Mouse (Mus musculus): ENCODE measurements at regions not wholly inside any gene's neighbourhood (a gene's known extent, or its start where the extent isn't known, plus 50 kb on each side); places are given as distances from the start of the nearest gene placed in this dataset.

DNA sequence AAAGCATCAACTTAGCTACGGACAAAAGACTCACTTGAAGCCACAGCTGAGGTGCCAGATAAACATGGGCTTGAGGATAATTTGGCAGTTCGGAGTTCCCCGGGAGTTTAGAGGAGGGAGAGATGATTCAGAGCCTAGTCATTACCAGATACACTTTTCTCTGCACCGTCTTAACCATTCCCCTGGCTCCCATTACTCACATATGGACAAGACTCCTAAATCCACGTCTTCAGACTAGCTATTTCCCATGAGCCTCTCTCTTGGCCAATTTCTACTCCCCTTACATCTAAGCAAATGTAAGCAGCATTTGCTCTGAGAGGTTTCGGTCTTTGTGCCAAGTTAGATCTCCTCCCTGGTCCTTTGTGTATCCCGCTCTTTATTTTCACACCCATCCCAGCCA lies 100.4 kb upstream of the Olfm4 start:
- H3K36me3 ChIP-seq, result no peaks in the 10 kb centered on the region
- ATAC-seq (ENCODE audit: insufficient read depth, low FRiP score, low read depth), result no peak
- H3K4me3 ChIP-seq (replicated peaks), result no peak overlapping the region
- no peaks in the 10 kb centered on the region for H3K4me1 ChIP-seq
- no peak overlapping the region for H3K27ac ChIP-seq
- no peaks in the 10 kb centered on the region for H3K9me3 ChIP-seq
- no peak overlapping the region for H3K4me2 ChIP-seq
- 62% methylated on average over 7 of the region's 7 CpGs for WGBS
- H3K9ac ChIP-seq, result no peak overlapping the region
- no peaks in the 10 kb centered on the region for H3K27me3 ChIP-seq (replicated peaks)

DNA sequence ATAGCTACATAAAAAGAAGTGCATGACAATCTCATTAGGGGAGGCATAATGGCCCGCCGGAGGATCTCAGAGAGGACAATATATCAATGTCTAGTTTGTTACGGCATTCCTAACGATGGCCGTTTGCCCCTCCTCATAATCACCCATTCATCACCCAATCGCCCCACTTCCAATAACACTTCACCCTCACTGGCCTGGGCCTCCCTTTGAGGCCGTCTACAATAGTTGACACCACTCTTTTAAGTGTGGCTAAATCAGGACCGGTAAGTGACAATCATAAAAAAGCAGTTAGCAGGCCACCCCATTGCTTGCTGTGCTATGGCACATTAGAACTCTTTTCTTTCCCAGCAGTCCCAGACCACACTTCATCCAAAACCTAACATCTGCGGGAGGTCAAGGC lies 102.2 kb upstream of the Olfm4 start:
- WGBS, result 23% methylated on average over 9 of the region's 9 CpGs
- H3K27me3 ChIP-seq (replicated peaks), result no peaks in the 10 kb centered on the region
- no peaks in the 10 kb centered on the region for H3K36me3 ChIP-seq
- no peak overlapping the region for H3K4me3 ChIP-seq (replicated peaks)
- H3K4me2 ChIP-seq, result no peak overlapping the region
- H3K9me3 ChIP-seq, result no peaks in the 10 kb centered on the region
- no peak overlapping the region for H3K27ac ChIP-seq
- no peak for ATAC-seq (ENCODE audit: insufficient read depth, low FRiP score, low read depth)
- no peak overlapping the region for H3K9ac ChIP-seq
- H3K4me1 ChIP-seq, result no peaks in the 10 kb centered on the region

DNA sequence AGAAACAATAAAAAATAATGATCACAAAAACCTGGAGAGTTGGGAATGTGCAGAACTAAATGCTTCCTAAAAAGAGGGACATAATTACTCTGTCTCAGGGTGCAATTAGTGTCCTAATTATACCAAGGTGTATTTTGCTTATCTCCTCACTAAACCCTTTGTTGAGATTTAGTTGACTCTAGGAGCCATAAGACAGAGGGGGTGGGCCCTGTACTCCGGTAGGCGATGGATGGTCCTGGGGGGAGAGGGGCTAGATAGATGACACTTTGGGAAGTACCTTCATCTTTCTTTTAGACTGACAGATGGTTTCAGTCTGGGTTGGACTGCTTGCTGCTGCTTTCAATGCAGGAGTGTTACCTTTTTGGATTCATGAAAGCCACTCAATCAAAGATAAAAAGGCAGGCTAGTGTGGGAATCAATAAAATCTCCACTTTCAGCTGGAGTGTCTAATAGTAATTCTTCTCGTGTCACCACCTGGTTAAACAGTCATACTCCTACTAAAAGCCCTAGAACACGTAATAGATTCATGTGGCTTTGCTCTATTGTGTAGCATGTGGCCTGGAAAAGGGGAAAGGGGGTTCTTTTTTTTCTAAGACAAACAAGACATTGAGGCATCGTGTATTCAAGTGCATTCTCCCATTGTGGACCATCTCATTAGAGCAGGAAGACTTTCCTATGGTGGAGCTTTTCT lies 103.7 kb upstream of the Olfm4 start:
- H3K9ac ChIP-seq, result no peak overlapping the region
- WGBS, result 30% methylated on average over 5 of the region's 5 CpGs
- H3K9me3 ChIP-seq, result no peaks in the 10 kb centered on the region
- H3K4me3 ChIP-seq (replicated peaks), result no peak overlapping the region
- no peaks in the 10 kb centered on the region for H3K27me3 ChIP-seq (replicated peaks)
- no peak overlapping the region for H3K4me2 ChIP-seq
- H3K27ac ChIP-seq, result no peak overlapping the region
- H3K4me1 ChIP-seq, result no peaks in the 10 kb centered on the region
- H3K36me3 ChIP-seq, result no peaks in the 10 kb centered on the region
- no peak for ATAC-seq (ENCODE audit: insufficient read depth, low FRiP score, low read depth)

DNA sequence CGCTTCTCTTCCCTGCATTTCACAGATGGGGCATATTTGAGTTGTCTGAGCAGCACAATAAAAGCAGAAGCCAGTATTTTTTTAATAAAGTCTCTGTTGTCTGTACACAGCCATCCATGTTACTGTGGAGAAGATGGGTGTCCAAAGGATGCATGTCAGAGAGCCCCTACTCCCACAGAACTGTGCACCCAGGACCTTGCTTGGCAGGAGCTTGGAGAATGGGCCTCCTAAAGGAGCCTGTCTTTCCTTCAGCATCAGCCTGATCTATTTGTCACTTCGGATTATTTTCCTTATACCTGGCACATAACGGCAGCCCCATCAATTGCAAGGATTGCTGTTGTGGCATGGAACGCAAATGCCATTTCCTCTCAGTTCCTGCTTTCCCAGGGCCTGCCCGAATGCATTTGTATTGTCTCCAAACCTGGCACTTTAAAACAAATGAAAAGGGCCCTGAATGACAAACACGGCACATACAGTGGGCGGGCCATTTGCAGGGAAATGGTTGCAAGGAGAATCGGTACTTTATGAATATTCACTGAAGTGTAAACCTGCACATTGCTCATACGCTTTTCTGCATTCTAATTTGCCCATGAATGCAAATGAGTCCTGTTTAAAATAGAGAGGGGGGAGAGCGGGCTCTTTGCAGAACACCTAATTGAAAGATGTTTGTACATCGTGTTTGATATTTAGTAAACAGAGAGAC lies 104.4 kb upstream of the Olfm4 start:
- H3K4me3 ChIP-seq (replicated peaks), result no peak overlapping the region
- H3K9me3 ChIP-seq, result no peaks in the 10 kb centered on the region
- no peak overlapping the region for H3K4me2 ChIP-seq
- H3K9ac ChIP-seq, result no peak overlapping the region
- ATAC-seq (ENCODE audit: insufficient read depth, low FRiP score, low read depth), result no peak
- no peak overlapping the region for H3K27ac ChIP-seq
- WGBS, result 75% methylated on average over 11 of the region's 11 CpGs
- H3K27me3 ChIP-seq (replicated peaks), result no peaks in the 10 kb centered on the region
- no peaks in the 10 kb centered on the region for H3K4me1 ChIP-seq
- no peaks in the 10 kb centered on the region for H3K36me3 ChIP-seq

DNA sequence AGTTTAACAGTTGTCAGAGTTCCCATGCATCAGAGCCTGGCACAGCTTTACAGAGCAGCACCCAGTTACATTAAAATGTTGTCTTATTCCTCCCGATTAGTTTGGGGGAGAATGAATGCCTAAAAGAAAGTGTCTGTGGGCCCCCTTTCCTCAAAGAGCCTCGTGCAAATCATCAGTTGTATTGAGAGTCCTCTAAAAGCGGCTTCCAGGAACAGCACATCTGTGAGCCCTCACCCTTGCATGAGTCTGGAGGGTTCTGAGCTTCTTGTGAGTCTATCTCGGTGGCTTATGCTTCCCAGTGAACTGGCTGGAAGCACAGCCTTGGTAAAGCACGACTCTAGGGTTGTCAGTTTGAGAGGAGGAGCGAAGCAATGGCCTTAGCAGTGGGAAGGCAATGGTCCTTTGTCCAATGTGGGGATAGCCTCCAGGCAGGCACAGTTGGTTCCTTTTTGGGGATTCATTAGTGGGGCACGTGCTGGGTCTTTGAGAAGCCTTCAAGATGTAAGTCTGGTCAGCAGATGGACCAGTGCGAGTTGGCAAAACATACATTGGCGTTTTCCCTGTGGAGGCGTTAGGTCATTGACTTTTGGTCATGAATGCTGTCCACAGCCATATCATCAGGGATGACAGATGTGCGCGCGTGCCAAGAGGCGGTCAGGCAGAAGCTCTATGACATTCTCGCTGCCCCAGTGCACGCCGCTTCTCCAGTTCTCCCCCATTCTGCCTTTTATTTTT lies 105.4 kb upstream of the Olfm4 start:
- no peaks in the 10 kb centered on the region for H3K27me3 ChIP-seq (replicated peaks)
- no peaks in the 10 kb centered on the region for H3K36me3 ChIP-seq
- H3K27ac ChIP-seq, result no peak overlapping the region
- no peaks in the 10 kb centered on the region for H3K9me3 ChIP-seq
- no peaks in the 10 kb centered on the region for H3K4me1 ChIP-seq
- no peak for ATAC-seq (ENCODE audit: insufficient read depth, low FRiP score, low read depth)
- no peak overlapping the region for H3K9ac ChIP-seq
- H3K4me2 ChIP-seq, result no peak overlapping the region
- no peak overlapping the region for H3K4me3 ChIP-seq (replicated peaks)
- WGBS, result 78% methylated on average over 17 of the region's 17 CpGs

DNA sequence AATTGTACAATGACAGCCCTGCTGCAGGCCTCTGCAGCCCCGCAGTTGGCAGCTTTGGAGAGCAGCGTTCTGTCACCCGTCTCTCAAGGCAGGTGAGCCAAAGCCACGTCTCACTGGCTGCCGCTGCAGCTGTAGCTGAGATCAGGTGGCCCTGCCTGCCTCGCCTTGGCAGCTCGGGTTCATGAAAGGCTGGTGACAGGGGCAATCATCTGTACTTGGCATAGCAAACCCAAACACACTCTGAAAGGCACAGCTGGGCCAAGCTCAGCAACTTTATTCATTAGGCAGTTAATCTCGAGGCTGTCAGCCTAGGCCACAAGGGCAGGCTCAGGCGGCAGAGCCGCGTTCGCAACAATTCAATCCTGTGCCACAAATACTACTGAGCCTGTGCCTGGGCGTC lies 102.0 kb upstream of the Pcdh8 start:
- H3K4me2 ChIP-seq, result no peak overlapping the region
- no peaks in the 10 kb centered on the region for H3K9me3 ChIP-seq
- 23% methylated on average over 13 of the region's 13 CpGs for WGBS
- H3K27me3 ChIP-seq (replicated peaks), result no peaks in the 10 kb centered on the region
- no peak overlapping the region for H3K4me3 ChIP-seq (replicated peaks)
- H3K9ac ChIP-seq, result no peak overlapping the region
- H3K4me1 ChIP-seq, result 0 out of 2 replicates have a peak, but pooled peaks cover 3% of the 10 kb centered on the region
- no peak for ATAC-seq (ENCODE audit: insufficient read depth, low FRiP score, low read depth)
- no peak overlapping the region for H3K27ac ChIP-seq
- no peaks in the 10 kb centered on the region for H3K36me3 ChIP-seq

DNA sequence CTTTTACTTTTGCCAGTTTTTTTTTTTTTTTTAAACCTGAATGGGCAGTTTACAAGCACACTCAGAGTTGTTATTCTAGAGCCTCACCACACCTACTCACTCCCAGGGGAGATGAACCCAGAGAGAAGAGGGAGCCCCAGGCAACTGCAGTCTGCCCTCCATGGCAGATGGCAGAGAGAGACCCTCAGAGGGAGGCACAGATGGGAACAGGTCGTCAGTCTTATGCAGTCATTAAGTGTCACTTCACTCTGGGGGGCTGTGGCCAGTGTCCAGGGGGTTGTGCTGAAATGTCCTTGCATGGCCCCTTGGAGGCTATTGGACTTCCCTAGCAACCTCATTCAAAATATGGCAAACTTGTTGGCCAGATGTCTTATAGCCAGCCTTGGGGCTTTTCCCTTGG lies 101.3 kb upstream of the Pcdh8 start:
- no peak for ATAC-seq (ENCODE audit: insufficient read depth, low FRiP score, low read depth)
- H3K27me3 ChIP-seq (replicated peaks), result no peaks in the 10 kb centered on the region
- no peak overlapping the region for H3K4me3 ChIP-seq (replicated peaks)
- WGBS, result 35% methylated on average over 1 of the region's 1 CpGs
- H3K36me3 ChIP-seq, result no peaks in the 10 kb centered on the region
- H3K4me2 ChIP-seq, result no peak overlapping the region
- H3K4me1 ChIP-seq, result 0 out of 2 replicates have a peak, but pooled peaks cover 3% of the 10 kb centered on the region
- no peak overlapping the region for H3K27ac ChIP-seq
- H3K9ac ChIP-seq, result no peak overlapping the region
- H3K9me3 ChIP-seq, result no peaks in the 10 kb centered on the region

DNA sequence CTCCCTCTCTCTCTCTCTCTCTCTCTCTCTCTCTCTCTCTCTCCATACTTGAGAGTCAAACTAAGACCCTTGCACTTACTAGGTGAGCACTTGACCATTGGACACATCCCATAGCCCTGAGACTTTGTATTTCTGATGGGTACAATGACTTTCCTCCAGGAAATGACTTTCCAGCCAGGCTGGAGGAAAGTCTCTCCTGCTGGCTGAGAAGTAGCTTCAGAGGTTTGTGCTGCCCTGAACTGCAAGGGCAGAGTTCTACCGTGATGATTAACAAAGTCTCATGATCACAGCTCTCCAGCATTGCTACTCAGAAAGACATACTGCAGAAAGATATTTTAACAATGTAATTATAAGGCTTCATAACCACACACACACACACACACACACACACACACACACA lies 98.2 kb upstream of the Pcdh8 start:
- Histone ChIP-seq H3K4me3 (replicated peaks) (no peak overlapping the region), H3K9ac (no peak overlapping the region), H3K4me1 (0 out of 2 replicates have a peak, but pooled peaks cover 3% of the 10 kb centered on the region), H3K9me3 (no peaks in the 10 kb centered on the region), H3K27me3 (replicated peaks) (no peaks in the 10 kb centered on the region), H3K27ac (no peak overlapping the region), H3K4me2 (no peak overlapping the region), H3K36me3 (no peaks in the 10 kb centered on the region)
- no peak for ATAC-seq (ENCODE audit: insufficient read depth, low FRiP score, low read depth)
- WGBS, result 52% methylated on average over 1 of the region's 1 CpGs

DNA sequence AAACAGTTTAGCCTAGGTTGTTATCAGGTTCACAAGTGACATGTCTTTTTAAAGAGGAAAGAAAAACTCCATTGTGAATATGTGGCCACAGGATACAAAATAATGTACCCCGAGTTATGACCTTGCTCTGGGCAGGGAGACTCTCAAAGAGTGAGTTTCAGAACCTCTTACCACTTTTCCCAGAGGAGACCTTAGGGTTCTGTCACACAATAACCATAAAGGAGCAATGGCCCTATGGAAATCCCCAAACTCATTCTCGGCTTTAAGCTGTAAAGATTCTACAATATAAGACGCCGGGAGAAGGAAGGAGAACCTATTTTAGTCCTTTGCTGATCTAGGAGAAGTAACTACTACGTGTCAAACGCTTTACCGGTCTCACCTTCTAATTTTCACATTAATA lies 85.1 kb upstream of the Pcdh8 start:
- Histone ChIP-seq H3K36me3 (no peaks in the 10 kb centered on the region), H3K9me3 (no peaks in the 10 kb centered on the region), H3K27ac (no peak overlapping the region), H3K27me3 (replicated peaks) (no peaks in the 10 kb centered on the region), H3K4me2 (no peak overlapping the region), H3K4me3 (replicated peaks) (no peak overlapping the region), H3K4me1 (no peaks in the 10 kb centered on the region), H3K9ac (no peak overlapping the region)
- 84% methylated on average over 7 of the region's 7 CpGs for WGBS
- no peak for ATAC-seq (ENCODE audit: insufficient read depth, low FRiP score, low read depth)

DNA sequence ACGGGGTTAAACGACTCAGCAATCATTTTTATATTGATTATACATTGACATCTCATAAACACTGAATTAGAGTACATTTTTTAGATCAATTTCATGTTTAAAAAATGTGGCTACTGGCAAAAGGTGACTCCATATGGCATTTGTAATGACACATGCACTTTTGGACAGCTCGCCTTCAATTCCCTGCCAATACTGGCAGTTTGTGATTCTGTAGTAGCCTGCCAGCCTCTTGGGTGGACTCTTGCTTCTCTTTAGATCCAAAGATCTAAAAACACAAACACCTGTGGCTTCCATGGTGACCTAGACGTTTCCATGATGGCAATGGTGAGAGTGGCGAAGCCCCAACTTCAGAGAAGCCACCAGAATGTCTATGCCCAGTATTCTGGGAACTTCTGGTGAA lies 83.1 kb upstream of the Pcdh8 start:
- WGBS, result 85% methylated on average over 5 of the region's 5 CpGs

DNA sequence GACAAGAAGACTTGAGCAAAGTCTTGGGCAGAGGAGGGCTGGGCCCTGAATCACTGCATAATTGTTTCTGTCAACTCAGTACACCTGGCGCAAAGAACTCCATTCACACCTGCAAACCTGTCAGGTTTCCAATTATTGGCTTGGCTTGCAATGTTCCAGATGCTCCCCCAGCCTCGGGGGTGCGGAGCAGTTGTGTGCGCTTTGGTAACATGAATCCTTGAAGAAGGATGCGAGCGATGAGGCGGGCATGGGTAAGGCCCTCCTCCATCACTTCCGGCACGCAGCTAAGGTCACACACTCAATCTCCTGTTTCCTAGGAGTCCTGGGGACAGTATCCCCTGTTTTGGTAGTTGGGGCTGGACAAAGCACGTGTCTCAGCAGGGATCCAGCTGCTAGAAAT lies 81.6 kb upstream of the Pcdh8 start:
- 80% methylated on average over 10 of the region's 10 CpGs for WGBS
- H3K9me3 ChIP-seq, result no peaks in the 10 kb centered on the region
- no peak overlapping the region for H3K9ac ChIP-seq
- H3K4me3 ChIP-seq (replicated peaks), result no peak overlapping the region
- no peaks in the 10 kb centered on the region for H3K27me3 ChIP-seq (replicated peaks)
- H3K27ac ChIP-seq, result no peak overlapping the region
- no peaks in the 10 kb centered on the region for H3K36me3 ChIP-seq
- H3K4me1 ChIP-seq, result no peaks in the 10 kb centered on the region
- H3K4me2 ChIP-seq, result no peak overlapping the region
- ATAC-seq (ENCODE audit: insufficient read depth, low FRiP score, low read depth), result no peak

More for the DNA sequence above, 83.1 kb upstream of the Pcdh8 start:
- no peaks in the 10 kb centered on the region for H3K4me1 ChIP-seq
- H3K4me2 ChIP-seq, result no peak overlapping the region
- no peaks in the 10 kb centered on the region for H3K27me3 ChIP-seq (replicated peaks)
- ATAC-seq (ENCODE audit: insufficient read depth, low FRiP score, low read depth), result no peak
- no peak overlapping the region for H3K9ac ChIP-seq
- no peak overlapping the region for H3K4me3 ChIP-seq (replicated peaks)
- H3K27ac ChIP-seq, result no peak overlapping the region
- H3K9me3 ChIP-seq, result no peaks in the 10 kb centered on the region
- no peaks in the 10 kb centered on the region for H3K36me3 ChIP-seq

DNA sequence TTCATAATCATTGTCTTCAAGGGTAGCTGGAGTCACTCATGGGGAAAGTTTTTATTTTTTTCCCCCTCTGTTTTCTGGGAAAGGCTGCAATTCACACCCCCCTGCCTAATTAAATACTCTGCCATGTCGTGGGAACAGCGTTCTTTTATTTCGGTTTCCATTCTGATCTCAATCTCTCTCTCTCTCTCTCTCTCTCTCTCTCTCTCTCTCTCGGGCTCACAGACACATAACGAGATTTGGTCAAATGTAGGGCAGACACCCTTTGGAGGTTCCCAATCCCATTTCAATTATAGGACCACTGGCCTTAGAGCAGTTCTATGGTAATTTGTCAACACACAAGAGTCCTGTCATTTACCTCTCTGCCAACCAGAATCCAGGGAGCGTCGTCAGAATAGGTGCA lies 80.7 kb upstream of the Pcdh8 start:
- Histone ChIP-seq H3K9me3 (no peaks in the 10 kb centered on the region), H3K27me3 (replicated peaks) (no peaks in the 10 kb centered on the region), H3K4me3 (replicated peaks) (no peak overlapping the region), H3K4me1 (no peaks in the 10 kb centered on the region), H3K36me3 (no peaks in the 10 kb centered on the region), H3K4me2 (no peak overlapping the region), H3K27ac (no peak overlapping the region), H3K9ac (no peak overlapping the region)
- no peak for ATAC-seq (ENCODE audit: insufficient read depth, low FRiP score, low read depth)
- WGBS, result 78% methylated on average over 7 of the region's 7 CpGs
